Mouse (Mus musculus) G1E (cell line): Measurements from ENCODE around the gene Hoxc11. TPM values are rescaled to one million over a fixed set of nuclear protein-coding genes. Genes with fewer than 3 reads are reported as not detected.

Experiments used
- ATAC-seq: 2 replicates; pipeline ENCODE4 v1.8.0; 2016; ENCODE audit warnings: mild to moderate bottlenecking; ENCODE audit not compliant: insufficient number of reproducible peaks, poor library complexity, low FRiP score, severe bottlenecking; ENCODE audit errors: extremely low read depth
- DNase-seq: peaks from one replicate; pipeline ENCODE4 v3.0.0; 2012; ENCODE audit warnings: low spot score
- H3K27me3 ChIP-seq: 2 replicates; pipeline ENCODE4 v1.6.1; 2012; ENCODE audit warnings: mild to moderate bottlenecking, low read length, inconsistent platforms; ENCODE audit not compliant: insufficient read depth
- H3K36me3 ChIP-seq: replicated peaks from 2 replicates; pipeline ENCODE3; 2012; ENCODE audit warnings: mild to moderate bottlenecking, inconsistent platforms
- H3K4me1 ChIP-seq: 2 replicates; pipeline ENCODE4 v1.6.1; 2012; ENCODE audit warnings: low read depth, low read length, inconsistent platforms, mixed read lengths; ENCODE audit not compliant: insufficient read depth
- H3K4me3 ChIP-seq: 2 replicates; pipeline ENCODE4 v1.5.1; 2012; ENCODE audit warnings: low read depth, mild to moderate bottlenecking, inconsistent platforms, low read length, moderate library complexity, mixed read lengths
- H3K9me3 ChIP-seq: replicated peaks from 2 replicates; pipeline ENCODE4 v1.6.1; 2012; ENCODE audit warnings: inconsistent platforms
- CTCF ChIP-seq: IDR thresholded peaks from 2 replicates; pipeline ENCODE4 v1.5.1; 2012; ENCODE audit warnings: low read depth, low read length, inconsistent platforms, mixed read lengths
- GATA1 ChIP-seq: IDR thresholded peaks from 2 replicates; pipeline ENCODE4 v1.6.1; 2012; ENCODE audit warnings: borderline replicate concordance, low read length, inconsistent platforms, mixed read lengths
- GATA2 ChIP-seq: IDR thresholded peaks from 2 replicates; pipeline ENCODE4 v1.6.1; 2012; ENCODE audit warnings: low read depth, low read length, inconsistent platforms, borderline replicate concordance
- POLR2AphosphoS5 ChIP-seq: IDR thresholded peaks from 2 replicates; pipeline ENCODE4 v1.6.1; 2012; ENCODE audit warnings: low read depth, low read length, inconsistent platforms; ENCODE audit not compliant: insufficient replicate concordance
- TAL1 ChIP-seq: conservative IDR thresholded peaks from 2 replicates; pipeline ENCODE4 v1.6.1; 2012; ENCODE audit warnings: low read depth, low read length, inconsistent platforms, mixed read lengths
- polyA plus RNA-seq: library from polyadenylated mRNA; stranded (reverse); fragments of >175 nt; gene quantifications from 2 replicates; pipeline ENCODE4 v1.2.3, GENCODE M21; 2012
- total RNA-seq, 2 experiments: library from RNA; stranded (forward) in 1 of 2; stranded (reverse) in 1 of 2; fragments of 200-1000 nt in 1 of 2; fragments of >200 nt in 1 of 2; fragmentation: Nextera tagmentation in 1 of 2; gene quantifications; 2 replicates each; pipeline ENCODE4 v1.2.3; 2014 to 2017

The Hoxc11 gene
- total and polyA plus RNA-seq, 3 experiments, result 0.22 TPM; not detected in 2

- H3K4me3 ChIP-seq, result peak overlapping the region; percentile 80; the same call in 1 of the 2 replicates
These were observed 26.1 kb downstream of the Hoxc11 start for GRCm38 (mm10) chr15:102980352-102980751.

DNA sequence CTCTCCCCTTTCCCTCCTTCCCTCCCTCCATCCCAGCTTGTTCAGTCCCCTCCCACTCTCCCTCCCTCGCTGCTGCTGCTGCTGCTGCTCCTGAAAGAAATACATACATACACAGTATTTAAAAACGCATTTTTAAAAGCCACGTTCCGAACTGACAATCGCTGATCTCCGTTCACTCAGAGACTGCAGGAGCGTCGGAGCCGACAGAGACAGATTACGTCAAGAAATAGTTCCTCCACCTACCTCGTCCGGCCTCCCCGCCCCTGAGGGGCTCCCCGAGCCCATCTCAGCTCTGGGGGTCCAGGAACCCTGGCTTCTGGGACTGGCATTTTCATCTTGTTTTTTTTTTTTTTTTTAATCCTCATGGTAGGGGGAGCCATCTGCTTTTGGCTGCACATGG lies 26.7 kb downstream of the Hoxc11 start:
- no peak for ATAC-seq
- H3K27me3 ChIP-seq, result peaks cover 42% of the 10 kb centered on the region

More at GRCm38 (mm10) chr15:102980352-102980751, 26.1 kb downstream of the Hoxc11 start:
- Histone ChIP-seq H3K4me1 (peaks cover 84% of the 10 kb centered on the region), H3K9me3 (no peaks in the 10 kb centered on the region), H3K27me3 (peaks cover 42% of the 10 kb centered on the region), H3K36me3 (peaks cover 6% of the 10 kb centered on the region)
- no peak for ATAC-seq
- no peak for TF ChIP-seq GATA1
- no peak for TF ChIP-seq CTCF
- TF ChIP-seq TAL1, result no peak
- TF ChIP-seq GATA2, result no peak
- no peak for TF ChIP-seq POLR2AphosphoS5
- no peak for DNase-seq

GRCm38 (mm10) chr15:102981379-102982288 lies 27.4 kb downstream of the Hoxc11 start:
- H3K36me3 ChIP-seq, result peaks cover 6% of the 10 kb centered on the region
- peak overlapping the region; percentile 80 for H3K4me3 ChIP-seq
- ATAC-seq (no peak), DNase-seq (peak; percentile 86)
- peaks cover 43% of the 10 kb centered on the region for H3K27me3 ChIP-seq
- no peaks in the 10 kb centered on the region for H3K9me3 ChIP-seq
- H3K4me1 ChIP-seq, result peaks cover 80% of the 10 kb centered on the region
- no peak for TF ChIP-seq POLR2AphosphoS5
- TF ChIP-seq TAL1, result no peak
- no peak for TF ChIP-seq GATA2
- TF ChIP-seq CTCF, result no peak
- no peak for TF ChIP-seq GATA1

More for the DNA sequence above, 26.7 kb downstream of the Hoxc11 start:
- H3K36me3 ChIP-seq, result peaks cover 6% of the 10 kb centered on the region
- peaks cover 82% of the 10 kb centered on the region for H3K4me1 ChIP-seq
- H3K9me3 ChIP-seq, result no peaks in the 10 kb centered on the region
- H3K4me3 ChIP-seq, result peak overlapping the region; percentile 80
- DNase-seq, result no peak
- no peak for TF ChIP-seq GATA1
- no peak for TF ChIP-seq CTCF
- no peak for TF ChIP-seq GATA2
- no peak for TF ChIP-seq TAL1
- no peak for TF ChIP-seq POLR2AphosphoS5

DNA sequence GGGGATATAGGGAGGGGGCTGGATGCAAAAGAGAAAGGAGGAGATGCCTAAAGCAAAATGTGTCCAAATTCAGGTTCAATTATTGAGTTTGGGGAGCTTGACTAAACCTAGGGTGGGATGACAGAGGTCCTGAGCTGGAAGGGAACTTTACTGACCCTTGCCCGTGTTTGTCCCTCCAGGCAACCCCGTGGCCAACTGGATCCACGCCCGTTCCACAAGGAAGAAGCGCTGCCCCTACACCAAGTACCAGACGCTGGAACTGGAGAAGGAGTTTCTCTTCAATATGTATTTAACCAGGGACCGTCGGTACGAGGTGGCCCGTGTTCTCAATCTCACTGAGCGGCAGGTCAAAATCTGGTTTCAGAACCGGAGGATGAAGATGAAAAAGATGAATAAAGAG lies 29.5 kb downstream of the Hoxc11 start:
- H3K27me3 ChIP-seq, result peaks cover 49% of the 10 kb centered on the region
- no peak overlapping the region for H3K4me3 ChIP-seq
- TF ChIP-seq GATA1 (no peak), GATA2 (no peak), CTCF (no peak), POLR2AphosphoS5 (no peak), TAL1 (no peak)
- no peaks in the 10 kb centered on the region for H3K9me3 ChIP-seq
- ATAC-seq, result no peak
- DNase-seq, result no peak
- peaks cover 76% of the 10 kb centered on the region for H3K4me1 ChIP-seq
- H3K36me3 ChIP-seq, result peaks cover 6% of the 10 kb centered on the region

DNA sequence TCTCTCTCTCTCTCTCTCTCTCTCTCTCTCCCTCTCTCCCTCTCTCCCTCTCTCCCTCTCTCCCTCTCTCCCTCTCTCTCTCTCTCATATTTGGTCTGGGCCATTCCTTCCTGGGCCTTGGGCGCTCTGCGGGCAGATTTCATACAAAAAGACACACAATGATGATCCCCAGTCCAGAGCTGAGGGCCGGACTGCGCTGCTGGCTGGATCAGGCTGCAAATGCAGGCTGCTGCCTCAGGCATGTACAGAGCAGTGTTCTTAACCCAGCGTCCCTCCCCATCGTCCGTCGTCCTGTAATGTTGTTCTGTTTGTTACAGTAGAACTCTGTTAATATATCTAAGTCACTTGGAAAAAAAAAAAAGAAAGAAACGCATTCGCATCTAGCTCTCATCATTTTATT lies 30.3 kb downstream of the Hoxc11 start:
- ATAC-seq (no peak), DNase-seq (no peak)
- Histone ChIP-seq H3K36me3 (peaks cover 6% of the 10 kb centered on the region), H3K4me1 (peaks cover 72% of the 10 kb centered on the region), H3K27me3 (peaks cover 49% of the 10 kb centered on the region), H3K4me3 (no peak overlapping the region), H3K9me3 (no peaks in the 10 kb centered on the region)
- TF ChIP-seq POLR2AphosphoS5 (no peak), GATA2 (no peak), GATA1 (no peak), CTCF (no peak), TAL1 (no peak)

DNA sequence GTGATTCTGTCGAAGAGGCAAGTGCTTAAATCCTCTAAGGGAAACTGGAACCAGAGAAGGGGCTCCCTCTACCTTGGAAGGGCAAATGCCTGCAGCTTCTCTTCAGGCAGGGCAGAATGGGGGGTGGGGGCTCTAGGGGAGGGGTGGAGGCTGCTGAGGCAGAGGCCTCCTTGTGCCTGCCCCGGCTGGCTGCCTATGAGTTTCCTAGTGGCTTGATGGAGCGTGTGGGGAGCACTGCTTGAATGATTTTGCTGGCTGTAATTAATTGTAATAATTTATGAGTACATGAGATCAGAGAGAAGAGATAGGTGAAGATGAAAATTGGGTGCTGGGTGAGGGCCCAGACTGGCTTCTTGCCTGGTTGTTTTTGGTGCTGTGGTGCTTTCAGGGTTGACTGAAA lies 30.7 kb downstream of the Hoxc11 start:
- DNase-seq (no peak), ATAC-seq (no peak)
- Histone ChIP-seq H3K4me3 (no peak overlapping the region), H3K9me3 (no peaks in the 10 kb centered on the region), H3K36me3 (peaks cover 6% of the 10 kb centered on the region), H3K4me1 (peaks cover 72% of the 10 kb centered on the region), H3K27me3 (peaks cover 49% of the 10 kb centered on the region)
- TF ChIP-seq TAL1 (no peak), GATA1 (no peak), GATA2 (no peak), POLR2AphosphoS5 (no peak), CTCF (no peak)
